Mouse (Mus musculus) heart, embryonic 13.5 days (tissue): ENCODE results near the gene Phf20. TPM values are rescaled to one million over a fixed set of nuclear protein-coding genes. Genes with fewer than 3 reads are reported as not detected.
A peak's percentile ranks its signal among the peaks of the same experiment; 100 is the strongest.

Experiments used
- ATAC-seq: fragments of 200-750 bp; cut with Nextera tagmentation; 2 replicates; pipeline ENCODE4 v1.8.0; 2017; ENCODE audit warnings: moderate TSS enrichment; ENCODE audit not compliant: insufficient number of reproducible peaks, low FRiP score, low TSS enrichment; ENCODE audit errors: extremely low read depth
- H3K27ac ChIP-seq: fragments of 300-500 bp; sonication (generic); replicated peaks from 2 replicates; pipeline ENCODE4 v1.5.1; 2015; ENCODE audit warnings: moderate library complexity, mild to moderate bottlenecking, inconsistent platforms
- H3K27me3 ChIP-seq: fragments of 300-500 bp; sonication (generic); replicated peaks from 2 replicates; pipeline ENCODE4 v1.6.1; 2015; ENCODE audit warnings: mild to moderate bottlenecking, inconsistent platforms
- H3K36me3 ChIP-seq: fragments of 300-500 bp; sonication (generic); 2 replicates; pipeline ENCODE4 v1.6.1; 2015; ENCODE audit warnings: mild to moderate bottlenecking, inconsistent platforms
- H3K4me1 ChIP-seq: fragments of 300-500 bp; sonication (generic); 2 replicates; pipeline ENCODE4 v1.6.1; 2015; ENCODE audit warnings: inconsistent platforms
- H3K4me2 ChIP-seq: fragments of 300-500 bp; sonication (generic); 2 replicates; pipeline ENCODE4 v1.6.1; 2015; ENCODE audit warnings: inconsistent platforms, mild to moderate bottlenecking, moderate library complexity
- H3K4me3 ChIP-seq: fragments of 300-500 bp; sonication (generic); 2 replicates; pipeline ENCODE4 v1.5.1; 2015; ENCODE audit warnings: moderate library complexity, mild to moderate bottlenecking, inconsistent platforms
- H3K9ac ChIP-seq: fragments of 300-500 bp; sonication (generic); 2 replicates; pipeline ENCODE4 v1.6.1; 2015; ENCODE audit warnings: inconsistent platforms, mild to moderate bottlenecking, moderate library complexity
- H3K9me3 ChIP-seq: fragments of 300-500 bp; sonication (generic); 2 replicates; pipeline ENCODE4 v1.6.1; 2016; ENCODE audit warnings: inconsistent platforms
- WGBS: fragments of 180-500 bp; shearing (Covaris S2); methylation state at CpG from one replicate; pipeline ENCODE4 v1.1.7; 2015; ENCODE audit warnings: mixed read lengths; 5-methylcytosine and 5-hydroxymethylcytosine counted together
- polyA plus RNA-seq: library from polyadenylated mRNA; unstranded; fragments of >200 nt; fragmentation: Nextera tagmentation; extraction: Ambion mirVana; gene quantifications from 2 replicates; pipeline ENCODE4 v1.2.1, GENCODE M21; 2015

The Phf20 gene
- polyA plus RNA-seq, 1 experiment from 2014 or later, result 48.6 TPM

GRCm38 (mm10) chr2:156241662-156242061 lies 45.4 kb downstream of the Phf20 start:
- no peak overlapping the region for H3K4me2 ChIP-seq
- no peaks in the 10 kb centered on the region for H3K27me3 ChIP-seq
- WGBS, result 65% methylated on average over 2 of the region's 2 CpGs
- H3K9ac ChIP-seq, result no peak overlapping the region
- no peaks in the 10 kb centered on the region for H3K9me3 ChIP-seq
- no peak for ATAC-seq
- peaks cover 55% of the 10 kb centered on the region for H3K36me3 ChIP-seq
- no peak overlapping the region for H3K27ac ChIP-seq
- H3K4me1 ChIP-seq, result no peaks in the 10 kb centered on the region
- H3K4me3 ChIP-seq, result no peak overlapping the region

GRCm38 (mm10) chr2:156243011-156243410 lies 46.7 kb downstream of the Phf20 start:
- H3K4me3 ChIP-seq, result no peak overlapping the region
- no peak overlapping the region for H3K9ac ChIP-seq
- H3K9me3 ChIP-seq, result no peaks in the 10 kb centered on the region
- no peak overlapping the region for H3K4me2 ChIP-seq
- H3K4me1 ChIP-seq, result no peaks in the 10 kb centered on the region
- 94% methylated on average over 8 of the region's 8 CpGs for WGBS
- H3K36me3 ChIP-seq, result peaks cover 62% of the 10 kb centered on the region
- no peak for ATAC-seq
- H3K27ac ChIP-seq, result no peak overlapping the region
- no peaks in the 10 kb centered on the region for H3K27me3 ChIP-seq

- H3K36me3 ChIP-seq, result peaks cover 71% of the 10 kb centered on the region
- H3K27me3 ChIP-seq, result no peaks in the 10 kb centered on the region
- no peaks in the 10 kb centered on the region for H3K9me3 ChIP-seq
- no peak for ATAC-seq
- no peaks in the 10 kb centered on the region for H3K4me1 ChIP-seq
- H3K27ac ChIP-seq, result no peak overlapping the region
- H3K4me3 ChIP-seq, result no peak overlapping the region
- no peak overlapping the region for H3K9ac ChIP-seq
- no peak overlapping the region for H3K4me2 ChIP-seq
These were observed 51.3 kb downstream of the Phf20 start for GRCm38 (mm10) chr2:156247599-156247998.

- ATAC-seq, result no peak
- H3K4me3 ChIP-seq, result no peak overlapping the region
- peaks cover 82% of the 10 kb centered on the region for H3K36me3 ChIP-seq
- H3K4me2 ChIP-seq, result no peak overlapping the region
- no peaks in the 10 kb centered on the region for H3K27me3 ChIP-seq
- no peaks in the 10 kb centered on the region for H3K9me3 ChIP-seq
- H3K27ac ChIP-seq, result no peak overlapping the region
- H3K9ac ChIP-seq, result no peak overlapping the region
- H3K4me1 ChIP-seq, result no peaks in the 10 kb centered on the region
These were observed 54.5 kb downstream of the Phf20 start for GRCm38 (mm10) chr2:156250761-156251160.

- no peak overlapping the region for H3K9ac ChIP-seq
- H3K4me1 ChIP-seq, result 0 out of 2 replicates have a peak, but pooled peaks cover 2% of the 10 kb centered on the region
- no peak overlapping the region for H3K4me3 ChIP-seq
- no peak for ATAC-seq
- 74% methylated on average over 1 of the region's 1 CpGs for WGBS
- no peaks in the 10 kb centered on the region for H3K27me3 ChIP-seq
- H3K27ac ChIP-seq, result no peak overlapping the region
- H3K4me2 ChIP-seq, result no peak overlapping the region
- no peaks in the 10 kb centered on the region for H3K9me3 ChIP-seq
- peaks cover 83% of the 10 kb centered on the region for H3K36me3 ChIP-seq
These were observed 55.0 kb downstream of the Phf20 start for GRCm38 (mm10) chr2:156251291-156251690.

GRCm38 (mm10) chr2:156257051-156257450 lies 60.8 kb downstream of the Phf20 start:
- peaks cover 31% of the 10 kb centered on the region for H3K4me1 ChIP-seq
- H3K4me3 ChIP-seq, result no peak overlapping the region
- H3K27ac ChIP-seq, result peak overlapping the region; percentile 66
- WGBS, result 36% methylated on average over 2 of the region's 2 CpGs
- H3K9ac ChIP-seq, result no peak overlapping the region
- H3K36me3 ChIP-seq, result peaks cover 75% of the 10 kb centered on the region
- H3K4me2 ChIP-seq, result no peak overlapping the region
- H3K9me3 ChIP-seq, result no peaks in the 10 kb centered on the region
- ATAC-seq, result no peak
- H3K27me3 ChIP-seq, result no peaks in the 10 kb centered on the region

GRCm38 (mm10) chr2:156257922-156258761 lies 61.9 kb downstream of the Phf20 start:
- H3K4me2 ChIP-seq, result 0 out of 2 replicates have a peak overlapping the region, but pooled peaks have one; percentile 11
- no peaks in the 10 kb centered on the region for H3K9me3 ChIP-seq
- WGBS, result 52% methylated on average over 11 of the region's 11 CpGs
- no peak overlapping the region for H3K4me3 ChIP-seq
- H3K9ac ChIP-seq, result no peak overlapping the region; the same call in 1 of the 2 replicates
- H3K27ac ChIP-seq, result peak overlapping the region; percentile 66
- no peak for ATAC-seq
- H3K4me1 ChIP-seq, result peaks cover 31% of the 10 kb centered on the region
- no peaks in the 10 kb centered on the region for H3K27me3 ChIP-seq
- peaks cover 75% of the 10 kb centered on the region for H3K36me3 ChIP-seq

- Histone ChIP-seq H3K9ac (no peak overlapping the region), H3K4me1 (peaks cover 31% of the 10 kb centered on the region), H3K4me3 (no peak overlapping the region), H3K36me3 (peaks cover 64% of the 10 kb centered on the region), H3K9me3 (no peaks in the 10 kb centered on the region), H3K27ac (no peak overlapping the region), H3K4me2 (no peak overlapping the region), H3K27me3 (no peaks in the 10 kb centered on the region)
- 85% methylated on average over 2 of the region's 2 CpGs for WGBS
- ATAC-seq, result no peak
These were observed 64.7 kb downstream of the Phf20 start for GRCm38 (mm10) chr2:156260968-156261367.

GRCm38 (mm10) chr2:156263204-156263893 lies 67.1 kb downstream of the Phf20 start:
- Histone ChIP-seq H3K27me3 (no peaks in the 10 kb centered on the region), H3K36me3 (peaks cover 74% of the 10 kb centered on the region), H3K4me2 (no peak overlapping the region), H3K9me3 (no peaks in the 10 kb centered on the region), H3K9ac (no peak overlapping the region), H3K27ac (no peak overlapping the region), H3K4me1 (peaks cover 9% of the 10 kb centered on the region), H3K4me3 (no peak overlapping the region)
- no peak for ATAC-seq
- WGBS, result 86% methylated on average over 4 of the region's 4 CpGs

GRCm38 (mm10) chr2:156267636-156268035 lies 71.4 kb downstream of the Phf20 start:
- 89% methylated on average over 9 of the region's 9 CpGs for WGBS
- ATAC-seq, result no peak
- Histone ChIP-seq H3K36me3 (peaks cover 66% of the 10 kb centered on the region), H3K4me3 (no peak overlapping the region), H3K27ac (no peak overlapping the region), H3K4me1 (no peaks in the 10 kb centered on the region), H3K27me3 (no peaks in the 10 kb centered on the region), H3K9me3 (no peaks in the 10 kb centered on the region), H3K4me2 (no peak overlapping the region), H3K9ac (no peak overlapping the region)

- Histone ChIP-seq H3K27me3 (no peaks in the 10 kb centered on the region), H3K4me2 (no peak overlapping the region), H3K9me3 (no peaks in the 10 kb centered on the region), H3K27ac (no peak overlapping the region), H3K4me3 (no peak overlapping the region), H3K36me3 (peaks cover 63% of the 10 kb centered on the region), H3K4me1 (no peaks in the 10 kb centered on the region), H3K9ac (no peak overlapping the region)
- ATAC-seq, result no peak
- 70% methylated on average over 6 of the region's 6 CpGs for WGBS
These were observed 76.3 kb downstream of the Phf20 start for GRCm38 (mm10) chr2:156272553-156272952.
